Mouse (Mus musculus) adrenal gland, adult 2 months (tissue): ENCODE results near the gene Nqo1. TPM values are rescaled to one million over a fixed set of nuclear protein-coding genes. Genes with fewer than 3 reads are reported as not detected.

ENCODE experiments used
- polyA plus RNA-seq: library from polyadenylated mRNA; depleted of rRNA; stranded (reverse); fragments of >200 nt; gene quantifications from 2 replicates; pipeline ENCODE4 v1.2.3, GENCODE M21; 2012; rRNA removed
- total RNA-seq, 2 experiments: library from RNA; stranded (reverse); gene quantifications; 2 replicates each; pipeline ENCODE4 v1.2.3; 2021

Gene Nqo1
- total and polyA plus RNA-seq, 3 experiments: 1.5 to 5.6 (median 5.4) TPM

Other genes starting within 250 kb of the Nqo1 start
- 100 to 1,000 TPM in 1 of 2 experiments, 10 to 100 TPM in 1; 89.8 to 141 TPM for gene Nfat5, start 109.7 kb downstream of the Nqo1 start, total RNA-seq
- gene Nfat5, start 109.7 kb downstream of the Nqo1 start, polyA plus RNA-seq: 31.2 and 33.9 TPM in 2 replicates
- 10 to 100 TPM; 26.0 to 38.4 TPM for gene Nob1, start 21.8 kb upstream of the Nqo1 start, total RNA-seq
- gene Nob1, start 21.8 kb upstream of the Nqo1 start, polyA plus RNA-seq: 19.7 and 20.3 TPM in 2 replicates
- 10 to 100 TPM; 30.8 to 34.5 TPM for gene Wwp2, start 33.2 kb upstream of the Nqo1 start, total RNA-seq
- 20.3 and 22.2 TPM in 2 replicates for gene Wwp2, start 33.2 kb upstream of the Nqo1 start, polyA plus RNA-seq
- 100 to 1,000 TPM; 110 to 115 TPM for gene Psmd7, start 185.3 kb upstream of the Nqo1 start, total RNA-seq
- 33.0 and 37.1 TPM in 2 replicates for gene Psmd7, start 185.3 kb upstream of the Nqo1 start, polyA plus RNA-seq